Mouse (Mus musculus) T-helper 2 cell (primary cell): ENCODE measurements around the gene Numb.

Source experiments
- in situ Hi-C: fragments of 300-600 bp; cut with MboI, MseI; formaldehyde crosslinking; loops from one replicate; pipeline ENCODE4 v1.15.1; 2025; ENCODE audit warnings: high pct_unique_total_duplicates

Numb gene

DNA sequence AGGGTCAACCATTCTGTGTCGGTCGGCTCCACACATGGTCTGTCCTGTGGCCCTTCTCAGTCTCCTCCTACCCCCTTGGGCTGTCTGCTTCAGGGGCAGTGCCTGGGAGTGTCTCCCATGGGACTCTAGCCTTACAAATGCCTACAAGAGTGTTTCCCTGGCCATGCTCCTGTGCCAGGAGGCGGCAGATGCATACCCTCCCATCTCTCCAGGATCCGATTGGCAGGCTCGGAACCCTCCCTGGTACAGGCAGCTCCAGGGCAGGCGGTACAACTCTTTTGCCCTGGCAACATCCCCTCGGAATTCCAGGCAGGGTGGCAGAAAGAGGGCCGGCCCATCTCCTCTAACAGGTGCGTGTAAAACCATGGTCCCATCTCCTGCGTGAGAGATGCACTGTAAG is 139.1 kb downstream of the Numb start:
- in situ Hi-C loops, result loop anchor here (10.0 kb wide), 1 partner anchor 1078 kb away; no protein-coding TSS in a partner anchor

DNA sequence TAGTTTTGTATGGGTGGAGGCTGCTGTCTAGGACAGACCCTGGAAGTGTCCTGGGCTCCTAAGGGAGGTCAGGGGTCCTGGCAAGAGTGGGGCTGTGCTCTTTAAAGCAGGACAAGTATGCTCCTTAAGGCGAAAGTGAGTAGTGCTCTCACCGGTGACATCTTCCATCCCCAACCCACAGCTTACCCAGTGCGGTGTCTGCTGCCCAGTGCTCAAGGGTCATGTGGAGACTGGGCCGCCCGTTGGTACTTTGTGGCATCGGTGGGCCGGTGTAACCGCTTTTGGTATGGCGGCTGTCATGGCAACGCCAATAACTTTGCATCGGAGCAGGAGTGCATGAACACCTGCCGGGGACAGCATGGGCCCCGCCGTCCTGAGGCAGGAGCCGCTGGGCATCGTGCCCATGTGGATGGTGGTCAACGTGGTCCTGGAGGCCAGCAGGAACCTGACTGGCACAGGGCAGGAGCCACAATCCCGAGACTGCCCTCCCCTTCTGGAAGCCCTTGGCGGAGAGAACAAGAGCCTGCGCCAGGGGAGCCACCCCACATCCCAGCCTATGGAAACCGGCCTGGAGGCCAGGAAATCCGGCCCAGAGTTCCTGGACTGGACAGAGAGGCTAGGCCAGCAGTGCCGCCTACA is 140.0 kb downstream of the Numb start:
- in situ Hi-C loops, result loop anchor here (10.0 kb wide), 1 partner anchor 1077 kb away; no protein-coding TSS in a partner anchor

DNA sequence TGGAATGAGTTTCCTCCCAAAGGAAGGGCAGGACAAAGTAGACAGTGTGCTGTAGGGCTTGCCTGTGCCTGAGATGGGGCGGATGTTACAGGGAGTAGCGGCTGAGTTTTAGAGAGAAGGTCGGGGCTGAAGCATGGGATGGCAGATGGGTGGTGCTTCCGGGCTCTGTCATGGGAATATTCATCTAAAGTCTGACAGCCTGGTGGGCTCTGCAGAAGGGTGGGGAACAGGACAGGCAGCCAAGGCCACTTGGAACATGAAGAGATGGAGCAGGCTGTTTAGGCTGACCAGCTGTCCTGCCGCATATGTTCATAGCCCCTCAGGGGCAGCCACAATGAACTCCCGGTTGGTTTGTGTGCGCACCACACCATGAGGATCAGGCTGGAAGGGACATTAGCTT is 140.5 kb downstream of the Numb start:
- in situ Hi-C loops, result loop anchor here (10.0 kb wide), 1 partner anchor 1076 kb away; no protein-coding TSS in a partner anchor

DNA sequence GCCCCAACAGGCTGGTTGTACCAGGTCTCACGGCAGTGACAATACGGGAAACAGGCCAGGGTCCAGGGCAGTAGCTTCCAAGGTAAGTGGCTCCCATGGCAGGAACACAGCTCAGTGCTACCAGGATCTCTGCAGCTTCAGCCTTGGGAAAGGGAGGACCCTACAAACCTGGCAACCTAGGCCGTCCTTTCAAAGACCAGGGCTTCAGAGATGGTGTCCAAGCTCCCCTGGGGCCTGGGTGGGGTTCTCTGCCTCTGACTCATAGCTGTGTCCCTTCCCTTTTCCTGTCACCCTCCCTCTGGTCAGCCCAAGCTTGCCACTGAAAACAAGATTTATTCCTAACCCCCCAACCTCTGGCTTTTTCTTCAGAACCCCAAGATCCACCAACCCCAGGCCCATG is 141.6 kb downstream of the Numb start:
- in situ Hi-C loops, result loop anchor here (10.0 kb wide), 1 partner anchor 1075 kb away; no protein-coding TSS in a partner anchor

GRCm38 (mm10) chr12:83776766-83777165 is 145.0 kb downstream of the Numb start:
- in situ Hi-C loops, result no loop called here

DNA sequence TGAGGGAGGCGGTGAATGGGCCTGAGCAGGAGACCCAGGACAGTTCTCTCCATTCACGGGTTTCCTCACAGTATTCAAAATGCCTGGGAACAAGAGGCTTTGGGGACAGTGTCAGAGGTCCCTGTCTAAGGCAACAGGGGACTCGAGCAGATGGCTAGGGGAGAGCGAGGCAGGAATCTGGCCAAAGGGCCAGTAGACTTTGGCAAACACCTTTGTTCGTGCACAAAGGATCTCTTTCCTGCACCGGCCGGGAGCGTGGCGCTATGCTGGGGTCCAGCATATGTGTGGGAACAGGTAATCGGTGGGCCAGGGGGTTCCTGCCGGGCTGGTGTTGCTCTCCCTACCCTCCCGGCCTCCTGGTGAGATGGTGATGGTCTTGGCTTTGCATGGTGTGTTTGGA is 146.1 kb downstream of the Numb start:
- in situ Hi-C loops, result no loop called here

DNA sequence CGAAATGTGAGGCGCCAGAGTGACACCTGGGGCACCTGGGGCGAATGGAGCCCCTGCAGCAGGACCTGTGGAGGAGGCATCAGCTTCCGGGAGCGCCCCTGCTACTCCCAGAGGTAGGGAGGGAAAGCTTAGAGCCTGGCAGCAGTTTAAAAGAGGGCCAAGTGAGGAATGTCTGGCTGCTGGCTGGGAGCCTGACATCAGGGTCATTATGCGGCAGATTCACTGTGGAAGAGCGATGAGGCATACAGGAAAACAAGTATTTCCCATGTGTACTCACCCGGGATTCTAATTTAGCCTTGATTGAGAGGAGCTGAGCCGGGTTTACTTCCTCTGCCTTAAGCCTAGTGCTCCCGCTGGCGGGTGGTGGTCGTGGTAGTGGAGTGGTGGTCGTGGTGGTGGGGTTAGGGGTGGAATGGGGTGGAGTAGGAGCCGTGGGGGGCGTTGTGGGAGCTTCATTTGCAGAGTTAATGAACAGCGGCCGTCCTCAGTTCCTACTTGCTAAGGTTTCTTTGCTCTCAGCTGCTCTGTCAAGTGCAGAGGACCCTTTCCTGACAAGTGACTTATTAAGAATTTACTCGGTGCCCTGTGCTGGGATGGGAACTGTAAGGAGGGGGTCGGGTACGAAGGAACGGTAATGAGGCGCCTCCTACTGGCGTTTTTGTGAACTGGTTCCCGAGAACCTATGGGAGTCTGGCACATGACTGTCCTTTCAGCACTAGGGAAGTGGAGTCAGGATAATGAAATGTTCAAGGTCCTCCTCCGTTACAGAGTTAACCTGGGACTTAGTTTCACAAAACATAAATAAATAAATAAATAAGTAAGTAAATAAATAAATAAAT is 151.1 kb downstream of the Numb start:
- in situ Hi-C loops, result no loop called here

- in situ Hi-C loops, result no loop called here
These were observed 153.4 kb downstream of the Numb start for GRCm38 (mm10) chr12:83768235-83768899.

- in situ Hi-C loops, result no loop called here
These were observed 153.9 kb downstream of the Numb start for GRCm38 (mm10) chr12:83767833-83768232.

DNA sequence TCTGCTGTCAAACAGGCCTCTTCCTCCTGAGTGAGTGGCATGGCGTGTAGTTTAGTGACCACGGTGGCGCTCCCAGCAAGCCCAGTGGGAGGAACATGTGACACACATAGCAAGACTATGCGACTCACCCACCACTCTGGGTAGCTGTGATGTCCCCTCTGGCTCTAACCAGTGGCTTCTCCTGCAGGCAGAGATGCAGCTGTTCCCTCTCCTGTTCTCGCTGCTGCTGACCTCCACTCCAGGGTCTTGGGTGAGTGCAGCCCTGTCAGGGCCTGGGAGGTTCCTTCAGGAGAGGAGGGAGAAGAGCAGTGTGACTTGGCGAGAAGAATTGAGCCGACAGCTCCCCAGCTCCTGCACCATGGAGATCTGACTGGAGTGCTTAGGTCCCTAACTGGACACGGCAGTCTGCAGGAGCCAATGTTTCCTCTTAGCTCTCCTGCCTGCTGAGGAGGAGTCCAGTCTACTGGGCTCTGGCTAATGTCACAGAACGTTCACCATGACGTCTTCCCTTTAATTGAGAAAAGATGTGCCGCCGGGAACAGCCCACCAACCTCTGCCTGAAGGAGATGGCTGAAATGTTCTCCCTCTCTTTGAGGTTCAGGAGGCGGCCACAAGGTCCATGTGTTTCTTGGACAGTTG is 155.7 kb downstream of the Numb start:
- in situ Hi-C loops, result no loop called here

- in situ Hi-C loops, result no loop called here
These were observed 157.2 kb downstream of the Numb start for GRCm38 (mm10) chr12:83764519-83764918.

DNA sequence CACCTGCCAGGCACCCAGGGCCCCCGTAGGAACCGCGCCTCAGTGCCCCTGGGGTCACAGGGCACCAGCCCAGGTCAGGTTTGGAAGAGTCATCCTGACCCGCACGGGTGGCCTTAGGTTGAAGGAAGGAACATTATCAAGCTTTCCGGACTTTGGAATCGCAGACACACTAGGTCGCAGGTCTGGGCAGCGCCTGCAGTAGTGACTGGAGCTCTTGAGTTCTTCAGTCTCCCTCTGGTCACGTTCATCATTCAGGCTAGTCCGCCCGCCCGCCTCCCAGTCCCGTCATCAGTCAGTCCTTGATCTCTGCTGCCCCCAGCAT is 157.7 kb downstream of the Numb start:
- in situ Hi-C loops, result no loop called here

DNA sequence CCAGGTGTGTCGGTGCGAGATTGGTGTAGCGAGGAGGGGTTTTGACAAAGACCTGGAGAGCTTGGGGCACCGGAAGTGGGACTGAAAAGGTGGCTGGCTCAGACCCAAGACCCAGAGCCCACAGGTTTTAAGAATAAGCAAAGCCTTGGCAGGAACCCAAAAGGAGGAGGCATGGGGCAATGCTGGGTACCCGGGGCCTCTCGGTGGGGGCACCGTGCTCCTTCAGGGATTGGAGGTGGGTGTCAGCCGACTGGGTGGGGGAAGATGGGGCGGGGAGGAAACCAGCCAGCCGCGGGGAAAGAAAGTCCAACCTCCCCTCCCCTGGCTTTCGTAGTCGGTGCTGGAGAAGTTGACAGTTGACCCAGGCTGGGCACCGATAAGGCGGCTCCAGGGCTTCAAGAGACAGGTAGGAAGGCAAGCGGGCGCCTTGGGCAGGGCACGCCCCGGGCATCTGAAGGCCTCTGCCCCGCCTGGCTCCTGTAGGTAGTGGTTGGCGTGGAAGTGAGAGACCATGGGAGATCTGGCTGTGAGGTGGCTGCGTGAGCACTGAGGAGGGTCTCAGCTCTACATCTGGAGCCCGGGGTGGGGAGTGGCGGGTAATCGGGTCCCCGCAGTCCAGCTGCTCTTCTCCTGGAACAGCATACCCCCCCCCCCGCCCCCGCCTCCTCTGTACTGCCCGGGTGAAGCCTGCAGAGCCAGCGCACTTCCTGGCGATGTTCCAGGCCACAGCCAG is 158.3 kb downstream of the Numb start, which contains the start of gene Papln:
Gene Papln (plus strand): TSS at position 324 of the 733 bp plus-strand sequence.
- in situ Hi-C loops, result no loop called here

- in situ Hi-C loops, result no loop called here
These were observed 159.0 kb downstream of the Numb start for GRCm38 (mm10) chr12:83762706-83763105.

DNA sequence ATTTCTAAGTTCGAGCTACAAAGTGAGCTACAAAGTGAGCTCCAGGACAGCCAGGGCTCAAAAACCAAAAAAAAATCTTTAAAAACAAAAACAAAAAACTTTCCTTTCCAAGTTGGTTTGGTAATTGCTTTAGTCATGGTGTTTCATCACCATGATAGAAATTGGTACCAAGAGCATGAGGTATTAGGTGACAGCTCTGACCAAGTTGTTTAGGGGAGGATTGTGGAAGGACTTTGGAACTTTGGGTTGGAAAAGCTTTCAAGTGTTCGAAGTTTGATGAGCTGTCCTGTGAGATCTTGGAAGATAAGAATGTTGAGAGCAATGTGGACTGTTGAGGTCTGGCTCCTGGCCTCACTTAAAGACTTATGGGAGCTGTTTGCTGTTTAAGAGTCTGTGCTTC is 161.5 kb downstream of the Numb start:
- in situ Hi-C loops, result no loop called here

DNA sequence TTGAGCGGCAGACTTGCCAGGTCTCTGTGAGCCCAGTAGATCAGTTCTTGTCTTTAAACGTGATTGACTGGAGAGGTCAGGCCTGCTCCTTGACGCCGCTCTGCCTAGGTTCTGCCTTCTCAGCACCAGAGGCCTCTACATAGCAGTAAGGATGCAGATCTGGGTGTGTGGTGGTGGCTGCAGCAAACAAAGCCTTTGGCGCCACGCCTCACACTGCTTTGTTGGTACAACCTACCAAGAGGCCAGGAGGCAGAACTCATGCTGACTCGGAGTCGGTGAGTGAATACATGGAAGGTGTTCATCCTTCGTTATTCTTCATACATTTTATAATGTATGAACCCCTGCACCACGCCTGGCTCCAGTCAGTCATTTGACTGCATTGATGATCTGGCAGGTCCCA is 163.0 kb downstream of the Numb start:
- in situ Hi-C loops, result no loop called here

GRCm38 (mm10) chr12:83752495-83752894 is 169.2 kb downstream of the Numb start:
- in situ Hi-C loops, result no loop called here

GRCm38 (mm10) chr12:83749186-83749585 is 172.5 kb downstream of the Numb start:
- in situ Hi-C loops, result no loop called here
